Mouse (Mus musculus): ENCODE measurements around the gene Tap1.

GRCm38 (mm10) chr17:34200047-34200446 is 12.7 kb downstream of the Tap1 start:
- TF ChIP-seq CTCF (IDR thresholded peaks at IDR 0.05; ENCODE audit: control insufficient read depth, insufficient read depth, low read length) (no peak), POLR2A (IDR thresholded peaks at IDR 0.05; ENCODE audit: borderline replicate concordance, control insufficient read depth, low read depth, low read length) (no peak)
